Mouse (Mus musculus): ENCODE results near the gene Baiap2l1.

GRCm38 (mm10) chr5:144249871-144250270 is 108.0 kb downstream of the Baiap2l1 start:
- no peak for TF ChIP-seq POLR2A (IDR thresholded peaks at IDR 0.05; ENCODE audit: insufficient read depth, low read depth, low read length)
- peak; percentile 63 for TF ChIP-seq CTCF (IDR thresholded peaks at IDR 0.05)

All from heart, adult 2 months (tissue).